Mouse (Mus musculus) small intestine, adult 2 months (tissue): ENCODE measurements around the gene Gli3.

Source experiments
- CTCF ChIP-seq: fragments of 200-500 bp; IDR thresholded peaks from 2 replicates; pipeline ENCODE4 v1.5.1; 2012; ENCODE audit warnings: low read depth, mild to moderate bottlenecking, control low read depth, inconsistent platforms, low read length, moderate library complexity, mixed read lengths; ENCODE audit not compliant: insufficient replicate concordance, insufficient read length; ENCODE audit errors: extremely low read depth
- POLR2A ChIP-seq: fragments of 200-500 bp; IDR thresholded peaks from 2 replicates; pipeline ENCODE4 v1.6.1; 2012; ENCODE audit warnings: low read depth, mild to moderate bottlenecking, control low read depth, inconsistent platforms, low read length, moderate library complexity

DNA sequence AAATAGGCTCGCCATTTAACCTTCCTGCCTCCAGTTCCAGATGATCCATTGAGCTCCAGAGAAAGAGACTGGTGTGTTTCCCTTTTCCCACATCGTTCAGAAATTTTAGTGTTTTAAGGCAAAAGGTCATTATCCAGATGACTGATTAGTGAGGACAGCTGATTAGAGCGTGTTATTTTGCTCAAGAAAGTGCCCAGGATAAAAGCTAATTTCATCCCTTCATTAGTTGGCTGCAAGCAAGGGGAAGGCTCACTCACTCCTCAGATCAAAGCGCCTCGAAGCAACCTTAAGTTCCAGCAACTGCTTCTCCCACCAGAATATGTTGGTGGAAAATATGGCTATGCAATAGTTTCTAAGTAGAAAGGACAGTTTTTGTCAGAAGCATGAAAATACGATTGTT lies 86.4 kb downstream of the Gli3 start:
- TF ChIP-seq CTCF (no peak), POLR2A (no peak)
